Mouse (Mus musculus) urinary bladder, postnatal 10 days (tissue): ENCODE results near the gene Src.

Experiments used
- DNase-seq: peaks from one replicate; pipeline ENCODE4 v3.0.0; 2022; ENCODE audit warnings: low spot score

The Src gene

DNA sequence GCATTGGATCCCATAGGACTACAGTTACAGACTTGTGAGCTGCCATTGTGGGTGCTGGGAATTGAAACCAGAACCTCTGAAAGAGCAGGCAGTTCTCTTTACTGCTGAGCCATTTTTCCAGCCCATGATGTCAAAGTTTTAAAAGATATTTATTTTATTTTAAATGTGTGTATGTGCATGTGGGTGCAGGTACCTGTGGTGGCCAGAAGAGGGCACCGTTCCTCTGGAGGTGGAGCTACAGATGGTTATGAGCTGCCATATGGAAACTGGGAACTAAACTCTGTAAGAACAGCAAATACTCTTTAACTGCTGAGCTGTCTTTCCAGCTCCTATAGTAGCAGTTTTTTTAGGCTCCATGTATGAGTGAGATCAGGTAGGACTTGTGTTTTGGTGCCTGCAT, 23.1 kb downstream of the Src start:
- no peak for DNase-seq

DNA sequence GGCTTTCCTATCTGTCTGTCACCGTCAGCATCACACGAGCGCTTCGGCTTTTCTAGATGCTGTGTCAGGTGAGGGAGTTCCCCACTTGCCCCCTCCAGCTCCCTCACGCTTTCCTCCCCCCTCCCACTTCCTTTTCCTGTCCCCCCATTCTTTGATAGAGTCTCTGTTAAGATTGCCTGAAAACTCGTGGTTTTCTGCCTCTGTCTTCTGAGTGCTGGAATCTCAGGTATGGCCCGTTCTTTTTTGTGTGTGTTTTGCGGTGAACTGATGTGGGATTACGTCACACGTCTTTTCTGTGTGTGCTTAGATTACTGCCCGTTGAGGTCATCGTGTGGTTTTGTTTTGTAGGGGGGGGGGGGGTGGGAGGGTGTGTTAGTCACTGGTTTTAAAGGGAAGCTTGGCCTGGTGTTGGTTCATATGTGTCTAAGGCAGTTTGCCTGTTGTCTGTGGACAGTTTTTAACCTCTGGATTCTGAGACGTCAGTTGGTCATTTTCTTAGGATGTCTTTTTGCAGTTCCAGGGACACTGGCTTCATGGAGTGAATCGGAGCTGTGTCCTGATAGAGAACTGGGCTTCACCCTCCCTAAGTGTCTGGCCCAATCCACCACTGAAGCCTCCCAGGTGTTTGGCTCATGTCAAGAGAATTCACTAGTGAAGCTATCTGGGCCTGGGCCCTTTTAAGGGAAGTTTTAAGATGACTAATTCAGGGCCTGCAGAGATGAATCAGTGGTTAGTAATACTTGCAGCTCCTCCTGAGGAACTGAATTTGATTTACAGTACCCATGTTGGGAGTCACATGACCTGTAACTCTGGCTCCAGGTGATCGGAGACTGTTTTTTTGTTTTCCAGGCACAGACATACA, 29.3 kb downstream of the Src start:
- DNase-seq: no peak

DNA sequence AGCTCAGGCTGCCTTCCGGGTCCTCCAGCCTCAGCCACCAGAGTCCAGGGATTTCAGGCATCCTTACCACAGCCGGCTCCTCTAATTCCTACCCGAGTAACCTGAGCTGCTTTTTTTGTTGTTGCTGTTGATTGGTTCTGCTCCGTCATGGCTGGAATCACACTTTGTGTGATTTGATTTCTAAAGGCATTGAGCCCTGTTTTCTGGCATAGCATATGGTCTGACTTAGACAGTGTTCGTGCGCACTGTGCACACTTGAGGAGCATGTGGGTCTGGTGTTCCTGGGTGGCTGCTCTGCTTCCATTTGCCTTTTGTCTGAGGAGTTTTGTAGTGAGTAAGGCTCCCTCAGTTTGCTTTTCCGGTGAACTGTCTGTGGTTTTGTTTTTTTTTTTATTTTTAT, 30.1 kb downstream of the Src start:
- DNase-seq: no peak

DNA sequence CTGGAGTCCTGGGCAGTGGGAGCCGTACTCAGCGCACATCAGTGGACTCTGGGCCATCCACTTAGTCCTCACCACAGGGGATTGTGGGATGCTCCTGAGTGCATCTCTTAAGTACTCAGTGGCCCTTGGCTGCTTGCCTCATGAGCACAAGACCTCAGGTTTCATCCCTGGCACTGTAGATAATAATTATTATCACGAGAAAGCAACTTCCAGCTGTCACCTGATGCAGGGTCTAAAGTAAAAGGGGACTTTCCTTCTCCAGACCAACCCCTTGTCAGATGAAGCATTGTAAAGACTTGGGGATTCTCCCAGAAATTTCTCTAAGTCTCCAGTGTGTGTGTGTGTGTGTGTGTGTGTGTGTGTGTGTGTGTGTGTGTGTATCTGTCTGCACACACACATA, 32.7 kb downstream of the Src start:
- no peak for DNase-seq

DNA sequence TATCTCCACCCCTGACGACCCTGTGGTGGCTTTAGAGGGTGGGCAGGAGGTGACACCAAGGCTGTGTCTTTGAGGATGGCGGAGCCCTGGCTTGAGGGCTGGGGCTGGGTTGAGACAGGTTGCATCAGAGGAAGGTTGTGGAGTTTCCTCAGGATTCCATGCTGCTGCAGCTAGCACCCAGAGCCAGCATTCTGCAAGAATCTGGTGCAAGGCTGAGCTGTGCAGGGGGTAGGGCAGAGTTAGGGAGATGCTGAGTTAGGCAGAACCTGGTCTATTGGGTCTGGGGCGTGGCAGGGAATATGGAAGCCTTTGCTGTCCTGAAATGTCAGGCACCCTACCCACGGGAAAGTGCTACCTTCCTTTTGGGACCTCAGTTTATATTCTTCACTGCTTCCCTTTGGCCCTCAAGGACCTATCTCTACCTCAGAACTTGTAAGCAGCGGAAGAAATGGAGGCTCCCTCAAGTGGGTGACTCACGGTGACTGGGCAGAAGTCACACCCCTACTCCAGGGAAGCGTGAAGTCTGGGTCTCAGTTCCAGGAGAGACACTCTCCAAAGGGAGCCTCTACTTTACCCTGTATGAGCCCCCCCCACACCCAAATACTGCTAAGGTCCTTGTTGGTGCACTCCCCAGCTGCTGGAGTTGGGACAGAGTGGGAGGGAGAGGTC, 33.3 kb downstream of the Src start:
- no peak for DNase-seq

DNA sequence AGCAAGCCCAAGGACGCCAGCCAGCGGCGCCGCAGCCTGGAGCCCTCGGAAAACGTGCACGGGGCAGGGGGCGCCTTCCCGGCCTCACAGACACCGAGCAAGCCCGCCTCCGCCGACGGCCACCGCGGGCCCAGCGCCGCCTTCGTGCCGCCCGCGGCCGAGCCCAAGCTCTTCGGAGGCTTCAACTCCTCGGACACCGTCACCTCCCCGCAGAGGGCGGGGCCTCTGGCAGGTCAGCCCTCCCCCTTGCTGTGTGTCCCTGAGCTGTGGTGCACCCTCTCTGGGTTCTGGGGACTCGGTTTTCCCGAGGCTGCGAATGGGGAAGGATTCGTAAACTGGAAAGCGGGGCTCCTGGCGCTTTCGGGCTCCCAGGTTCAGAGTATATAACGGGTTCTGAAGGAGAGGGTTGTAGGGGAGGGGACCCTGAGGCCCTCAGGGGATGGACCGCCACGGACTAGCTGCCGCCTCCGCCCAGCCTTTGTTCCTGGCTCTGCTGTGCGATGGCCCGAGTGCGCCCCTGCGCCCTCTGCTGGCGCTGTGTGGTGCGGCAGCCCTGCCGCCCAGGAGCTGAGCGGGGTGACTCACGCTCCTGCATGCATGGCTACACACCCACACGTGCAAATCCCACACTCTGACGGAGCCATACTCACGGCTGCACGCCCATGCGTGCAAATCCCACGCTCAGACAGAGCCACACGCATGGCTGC, 39.0 kb downstream of the Src start:
- peak; percentile 73 for DNase-seq

DNA sequence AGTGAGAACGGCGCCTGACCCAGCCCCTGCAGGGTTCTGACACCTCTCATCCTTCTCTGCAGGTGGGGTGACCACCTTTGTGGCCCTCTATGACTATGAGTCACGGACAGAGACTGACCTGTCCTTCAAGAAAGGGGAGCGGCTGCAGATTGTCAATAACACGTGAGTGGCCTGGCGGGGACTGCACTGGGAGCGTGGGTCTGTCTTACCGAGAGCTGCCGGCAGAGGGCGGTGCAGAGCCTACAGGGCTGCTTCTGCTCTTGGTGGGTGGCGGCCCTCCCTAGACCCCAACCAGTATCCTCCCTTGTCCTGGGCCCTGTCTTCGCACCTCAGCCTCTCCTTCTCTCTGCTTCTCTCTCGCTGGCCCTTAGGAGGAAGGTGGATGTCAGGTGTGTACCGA, 40.2 kb downstream of the Src start:
- peak; percentile 49 for DNase-seq

DNA sequence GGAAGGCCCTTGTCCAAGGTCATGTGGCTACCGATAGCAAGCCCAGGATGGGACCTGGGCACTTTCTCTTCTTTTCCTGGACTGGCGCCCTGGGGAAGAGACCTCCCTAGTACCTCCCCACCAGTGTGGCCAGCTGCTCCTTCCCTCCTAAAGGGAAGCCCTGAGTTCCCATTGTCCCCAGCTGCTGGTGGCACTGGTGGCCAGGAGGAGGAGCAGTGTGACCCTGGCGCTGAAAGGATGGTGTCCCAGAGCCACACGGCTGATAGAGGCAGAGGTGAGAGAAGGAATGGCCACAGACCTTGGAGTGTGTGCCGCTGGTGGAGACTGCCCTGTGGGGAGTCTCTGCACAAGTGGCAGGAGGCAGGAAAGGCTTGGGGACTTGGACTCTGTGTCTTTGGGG, 41.5 kb downstream of the Src start:
- no peak for DNase-seq

DNA sequence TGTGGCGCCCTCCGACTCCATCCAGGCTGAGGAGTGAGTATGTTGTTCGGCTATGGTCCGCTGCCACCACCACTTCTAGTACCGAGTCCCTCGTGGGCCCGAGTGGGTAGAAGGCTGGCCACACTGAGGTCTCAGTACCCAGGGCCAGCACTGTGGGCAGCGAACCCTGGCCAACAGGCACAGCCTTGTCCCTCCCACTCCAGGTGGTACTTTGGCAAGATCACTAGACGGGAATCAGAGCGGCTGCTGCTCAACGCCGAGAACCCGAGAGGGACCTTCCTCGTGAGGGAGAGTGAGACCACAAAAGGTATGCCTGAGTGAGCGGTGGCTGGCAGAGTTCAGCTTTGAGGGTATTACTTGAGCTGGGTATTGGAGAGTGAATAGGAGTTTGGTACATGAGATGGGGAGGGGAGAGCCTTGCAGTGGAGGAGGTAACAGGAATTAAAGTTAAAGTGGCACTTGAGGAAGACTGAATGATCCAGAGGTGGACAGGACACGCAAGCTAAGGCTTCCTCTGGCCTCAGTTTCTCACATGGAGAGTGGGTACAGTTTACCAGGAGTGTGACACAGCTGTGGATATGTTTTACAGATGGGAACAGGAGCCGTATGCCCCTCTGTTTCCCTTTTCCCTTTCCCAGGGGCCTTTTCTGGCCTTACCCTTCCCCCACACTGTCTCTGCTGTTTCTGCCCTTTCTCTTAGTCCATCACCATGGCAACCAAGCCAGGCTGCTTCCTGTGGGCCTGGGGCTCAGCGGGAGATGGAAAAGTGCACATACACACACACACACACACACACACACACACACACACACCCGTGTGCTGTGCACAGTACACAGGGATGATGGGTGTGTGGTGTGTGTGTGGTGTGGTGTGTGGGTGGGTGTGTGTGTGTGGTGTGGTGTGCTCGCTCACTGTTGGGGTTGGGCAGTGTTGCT, 44.8 kb downstream of the Src start:
- no peak for DNase-seq

DNA sequence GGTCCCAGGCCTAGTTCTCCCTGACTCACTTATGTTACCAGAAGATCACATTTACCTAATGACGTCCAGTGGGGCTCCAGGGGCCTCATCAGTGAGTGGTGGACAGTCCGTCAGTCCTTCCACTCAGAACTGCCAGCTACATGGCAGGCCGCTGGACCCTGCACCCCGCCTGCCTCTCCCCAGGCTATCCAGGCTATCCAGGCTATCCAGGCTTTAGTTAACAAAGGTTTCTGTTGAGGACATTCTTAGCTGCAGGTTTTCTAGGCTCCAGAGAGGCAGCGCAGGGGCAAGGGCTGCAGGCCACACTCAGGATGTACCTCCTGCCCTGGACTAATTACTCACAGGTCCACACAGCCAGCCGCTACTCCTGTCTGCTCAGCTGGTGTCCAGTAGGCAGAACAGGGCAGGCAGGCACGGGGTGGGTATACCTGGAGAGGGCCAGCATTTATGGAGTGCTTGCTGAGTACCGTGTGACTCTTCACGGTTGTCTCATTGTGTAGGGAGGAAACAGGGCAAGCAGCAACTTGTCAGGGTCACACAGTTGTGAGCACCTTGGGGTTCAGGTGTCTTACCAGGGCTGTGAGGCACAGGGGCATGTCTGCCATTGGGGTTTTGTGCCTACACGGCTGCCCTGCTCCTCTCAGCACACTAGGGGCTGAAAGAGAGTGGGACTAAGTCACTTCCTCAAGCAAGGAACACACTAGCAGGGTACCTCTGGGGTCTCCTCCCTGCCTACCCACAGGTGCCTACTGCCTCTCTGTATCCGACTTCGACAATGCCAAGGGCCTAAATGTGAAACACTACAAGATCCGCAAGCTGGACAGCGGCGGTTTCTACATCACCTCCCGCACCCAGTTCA, 45.9 kb downstream of the Src start:
- DNase-seq: no peak

DNA sequence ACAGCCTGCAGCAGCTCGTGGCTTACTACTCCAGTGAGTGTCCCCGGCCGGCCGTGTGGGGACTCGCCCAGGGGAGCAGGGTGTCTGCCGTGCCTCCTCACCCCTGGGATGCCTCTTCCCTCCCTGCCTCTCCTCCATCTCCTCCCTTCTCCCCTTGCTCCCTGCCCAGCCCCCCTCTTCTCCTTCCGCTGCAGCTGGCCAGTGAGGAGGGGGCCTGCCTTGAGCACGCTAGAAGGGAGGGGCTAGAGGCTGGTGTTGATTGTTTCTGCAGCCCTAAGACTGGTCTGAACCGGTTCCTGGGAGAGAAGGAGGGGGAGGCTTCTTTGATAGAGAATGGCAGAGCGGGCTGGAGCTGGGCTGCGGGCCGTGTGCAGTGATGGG, 46.5 kb downstream of the Src start:
- DNase-seq: no peak

DNA sequence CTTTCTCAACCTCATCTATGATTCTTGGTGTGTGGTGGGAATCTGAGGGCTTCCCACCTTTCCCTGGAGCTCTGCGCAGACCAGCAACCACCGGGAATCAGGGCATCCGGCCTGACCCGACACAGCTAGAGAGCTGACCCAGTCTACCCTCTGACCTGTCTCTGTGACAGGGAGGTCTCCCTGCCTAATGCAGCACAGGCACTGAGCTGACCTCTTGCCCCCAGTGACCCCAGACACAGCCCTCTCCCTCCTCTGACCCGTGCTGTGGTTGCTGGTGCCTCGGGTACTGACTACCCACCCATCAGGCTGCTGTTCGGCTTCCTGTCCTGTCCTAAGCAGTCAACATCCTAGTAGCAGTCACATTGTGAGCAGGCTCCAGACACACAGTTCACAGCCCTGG, 48.6 kb downstream of the Src start:
- DNase-seq: no peak

DNA sequence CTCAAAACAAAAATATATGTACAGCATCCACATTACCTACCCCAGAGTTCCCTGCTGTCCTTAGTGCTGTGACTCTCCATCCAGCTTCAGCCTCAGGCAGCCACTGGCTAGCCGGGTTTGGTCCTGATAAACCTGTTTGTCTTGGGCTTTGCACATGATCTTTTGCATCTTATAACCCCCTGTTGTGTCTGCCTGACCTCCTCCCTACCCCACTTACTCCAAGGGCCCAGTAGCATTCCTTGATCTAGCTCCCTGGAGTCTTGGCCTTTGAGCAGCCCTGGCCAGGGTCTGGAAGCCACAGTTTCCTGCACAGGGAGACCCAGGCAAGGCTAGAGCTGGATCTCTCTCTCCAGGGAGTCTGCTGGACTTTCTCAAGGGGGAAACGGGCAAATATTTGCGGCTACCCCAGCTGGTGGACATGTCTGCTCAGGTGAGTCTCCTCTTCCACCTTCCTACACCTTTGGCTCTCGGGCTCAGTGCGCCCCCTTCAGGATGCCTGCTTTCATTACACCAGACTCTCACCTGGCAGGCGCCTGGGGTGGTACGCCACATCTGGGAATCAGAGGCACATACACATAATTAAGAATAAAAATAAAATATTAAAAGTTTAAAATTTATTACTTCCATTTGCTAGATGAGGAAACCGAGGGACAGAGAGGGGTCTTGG, 50.0 kb downstream of the Src start:
- no peak for DNase-seq

DNA sequence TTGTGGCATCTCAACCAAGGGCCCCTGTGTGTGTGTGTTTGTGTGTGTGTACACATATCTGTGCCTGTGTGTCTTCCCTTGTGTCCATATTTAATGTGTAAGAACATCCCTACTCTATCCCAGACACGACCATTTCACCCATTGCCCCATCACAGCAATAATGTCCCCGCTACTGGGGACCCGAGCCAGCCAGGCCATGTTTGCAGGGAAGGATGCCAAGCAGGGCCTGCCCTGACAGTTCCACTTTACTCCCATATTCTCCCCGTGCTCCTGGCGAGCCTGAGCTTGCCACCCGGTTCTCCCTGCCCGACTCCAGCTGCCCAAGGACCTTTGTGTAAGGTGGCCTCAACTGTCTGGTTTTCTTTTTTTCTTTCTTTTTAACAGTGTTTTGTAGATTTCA, 53.0 kb downstream of the Src start:
- DNase-seq: no peak

DNA sequence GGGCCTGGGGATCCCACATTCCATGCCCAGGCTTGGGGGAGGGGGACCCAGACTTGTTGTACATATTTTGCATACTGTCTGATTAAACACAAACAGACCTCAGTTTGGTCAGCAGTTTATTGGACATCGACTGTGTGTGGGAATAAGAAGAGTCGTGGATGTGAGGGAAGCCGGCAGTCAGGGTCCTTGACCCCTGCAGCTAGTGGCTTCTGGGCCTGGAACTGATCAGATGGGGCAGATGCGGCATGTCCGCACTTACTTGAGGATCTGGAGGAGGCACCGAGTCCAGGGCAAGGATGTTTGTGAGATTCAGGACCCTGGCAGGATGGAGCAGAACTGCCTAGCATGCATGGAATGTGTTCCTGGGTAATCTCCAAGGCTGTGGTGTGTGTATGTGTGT, 53.5 kb downstream of the Src start:
- no peak for DNase-seq

DNA sequence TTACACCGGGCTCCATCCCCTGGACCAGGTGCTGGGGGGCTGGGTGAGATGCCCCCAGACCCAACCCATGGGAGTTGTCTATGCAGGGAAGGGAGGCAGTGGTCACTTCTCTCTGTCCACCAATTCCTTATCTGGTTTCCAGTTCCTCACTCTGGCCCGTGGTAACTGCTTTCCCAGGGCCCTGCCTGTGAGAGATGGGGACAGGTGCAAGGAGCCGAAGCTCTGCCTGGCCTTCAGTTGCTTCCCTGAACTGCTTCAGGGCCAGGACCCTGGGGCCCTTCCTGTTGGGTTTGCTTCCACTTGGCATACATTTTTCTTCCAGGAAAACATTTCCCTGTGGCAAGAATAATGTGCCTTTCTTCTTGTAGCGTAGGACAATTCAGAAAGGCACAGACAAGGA, 54.2 kb downstream of the Src start:
- no peak for DNase-seq

DNA sequence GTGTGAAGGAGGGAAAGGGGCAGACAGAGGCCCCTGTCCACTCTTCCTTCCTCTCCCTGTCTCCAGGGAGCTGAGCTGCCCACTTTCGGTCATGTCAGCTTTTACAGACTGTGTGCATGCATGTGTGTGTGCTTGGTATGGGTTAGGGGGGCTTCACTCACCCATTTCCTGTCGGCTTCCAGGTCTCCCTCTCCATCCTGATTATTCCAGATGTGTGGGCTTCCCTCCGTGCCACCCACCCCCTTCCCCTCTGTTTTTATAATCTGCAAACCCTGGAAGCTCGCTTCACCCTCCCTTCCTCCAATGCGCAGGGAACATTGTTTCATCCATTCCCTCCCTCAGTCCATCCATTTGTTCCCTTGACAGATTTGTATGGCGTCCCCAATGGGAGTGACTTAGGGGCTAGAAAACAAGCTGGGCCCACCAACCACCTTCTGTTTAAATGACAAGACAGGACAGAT, 56.1 kb downstream of the Src start:
- no peak for DNase-seq

DNA sequence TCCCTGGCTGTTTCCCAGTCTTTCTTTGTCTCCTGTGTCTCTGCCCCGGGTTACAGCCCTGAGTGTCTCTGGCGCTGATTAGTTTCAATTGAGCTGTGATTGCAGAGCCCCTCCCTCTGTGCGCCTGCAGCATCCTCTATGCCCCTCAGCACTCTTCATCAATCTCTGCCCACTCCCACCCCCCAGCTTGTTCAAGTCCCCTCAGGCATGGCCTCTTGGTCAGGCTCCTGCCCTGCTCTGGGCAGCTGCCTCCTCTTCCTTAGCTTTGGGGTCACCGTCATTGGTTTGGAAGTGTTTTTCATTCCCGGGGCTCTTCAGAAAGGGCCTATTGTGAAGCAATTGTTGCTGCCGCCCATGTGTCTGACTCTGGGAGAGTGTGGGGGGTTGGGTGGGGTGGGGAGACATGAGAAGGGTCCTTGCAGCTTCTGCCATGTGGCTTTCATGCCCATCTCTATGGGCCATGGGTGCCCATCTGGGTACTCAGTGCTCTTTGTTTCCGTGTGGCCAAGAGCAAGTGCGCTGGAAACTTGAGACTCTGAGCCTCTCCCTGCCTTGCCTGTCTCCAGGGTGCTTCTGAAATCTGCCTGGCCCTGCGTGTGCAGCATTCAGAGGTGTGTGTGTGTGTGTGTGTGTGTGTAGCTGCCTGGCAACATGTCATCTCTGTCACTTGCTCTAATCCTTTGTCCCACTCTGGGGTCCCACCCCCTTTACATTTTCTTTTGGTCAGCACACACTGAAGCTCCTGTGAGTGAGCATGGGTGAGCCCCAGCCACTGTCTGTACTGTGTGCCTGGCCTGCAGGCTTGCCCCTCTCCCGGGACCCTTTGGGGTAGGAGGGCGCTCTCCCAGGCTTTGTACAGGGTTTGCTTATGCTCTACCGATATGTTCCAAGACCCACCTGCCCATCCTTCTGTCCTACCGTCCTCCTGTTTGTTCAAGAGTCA, 57.5 kb downstream of the Src start:
- DNase-seq: no peak

DNA sequence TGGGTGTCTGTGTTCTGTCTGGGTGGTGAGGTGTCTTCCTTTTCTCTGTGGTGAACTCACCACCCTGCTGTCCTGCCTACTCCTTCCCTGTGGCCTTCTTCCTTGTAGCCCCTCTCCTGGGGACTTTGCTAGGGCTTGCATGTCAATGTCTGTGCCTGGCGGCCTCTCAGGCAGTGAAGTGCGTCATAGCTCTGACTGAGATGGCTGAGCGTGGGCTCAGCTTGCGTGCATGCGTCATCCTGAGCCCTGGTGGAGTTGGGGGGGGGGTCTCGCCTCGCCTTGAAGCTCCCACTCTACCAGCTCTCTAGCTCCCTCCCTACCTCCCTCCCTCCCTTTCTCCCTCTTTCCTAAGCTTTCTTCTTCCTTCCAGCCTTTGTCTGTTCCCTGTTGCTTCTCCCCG, 60.4 kb downstream of the Src start:
- DNase-seq: no peak
